Mouse (Mus musculus) gastrocnemius, postnatal 36 days (tissue): ENCODE data around the gene Bdp1. TPM values are rescaled to one million over a fixed set of nuclear protein-coding genes. Genes with fewer than 3 reads are reported as not detected.
"Not testable (repeated sequence)": the region's sequence is repeated elsewhere in the genome, so short reads cannot be mapped to it uniquely, and the experiment has no call there.

Experiments
- DNase-seq, 2 experiments: peaks; one replicate each; pipeline ENCODE4 v3.0.0; 2022
- intact Hi-C: fragments of 180-260 bp; cut with DNase I; formaldehyde crosslinking; loops from one replicate; pipeline ENCODE4 v1.15.1; 2025
- long read RNA-seq, 2 experiments: library from polyadenylated mRNA; stranded (forward); transcript quantifications; one replicate each; pipeline ENCODE4 v2.0.0; 2021
- total RNA-seq, 2 experiments: library from RNA; stranded (reverse); gene quantifications; 2 replicates each; pipeline ENCODE4 v1.2.3; 2021

Bdp1 gene
- 10 to 100 TPM; 12.8 to 16.4 TPM for total RNA-seq
- long read RNA-seq, experiment 1, result 0 reads
- long read RNA-seq, experiment 2, result 0 reads

- intact Hi-C loops, result loop anchor here (10.0 kb wide), 1 partner anchor 631 kb away; the partner anchor contains the start of gene Cdk7
- DNase-seq, result peak; percentile 87 to 94
Measured at GRCm38 (mm10) chr13:100103748-100104254, at the start of gene Bdp1. Bdp1 (minus strand) TSS chr13:100104070.

DNA sequence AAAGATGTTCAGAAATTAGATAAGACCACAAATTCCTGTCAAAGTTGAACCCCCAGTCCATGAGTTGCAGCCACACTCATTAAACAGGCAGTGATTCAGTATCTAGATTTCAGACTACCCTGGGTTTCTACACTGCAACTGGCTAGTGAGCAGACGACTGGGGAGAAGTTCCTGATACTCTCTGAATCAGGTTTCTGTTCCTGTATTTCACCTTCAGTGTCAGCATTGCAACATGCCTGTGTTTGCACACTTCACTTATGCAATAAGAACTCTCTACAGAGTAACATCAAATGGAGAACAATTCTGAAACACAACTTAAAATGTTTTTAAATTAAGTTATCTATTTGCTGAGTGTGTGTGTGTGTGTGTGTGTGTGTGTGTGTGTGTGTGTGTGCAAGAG lies 48.8 kb upstream of the Bdp1 start:
- intact Hi-C loops, result no loop called here
- DNase-seq, result no peak

GRCm38 (mm10) chr13:100141646-100142314 lies 37.9 kb upstream of the Bdp1 start:
- intact Hi-C loops, result no loop called here

DNA sequence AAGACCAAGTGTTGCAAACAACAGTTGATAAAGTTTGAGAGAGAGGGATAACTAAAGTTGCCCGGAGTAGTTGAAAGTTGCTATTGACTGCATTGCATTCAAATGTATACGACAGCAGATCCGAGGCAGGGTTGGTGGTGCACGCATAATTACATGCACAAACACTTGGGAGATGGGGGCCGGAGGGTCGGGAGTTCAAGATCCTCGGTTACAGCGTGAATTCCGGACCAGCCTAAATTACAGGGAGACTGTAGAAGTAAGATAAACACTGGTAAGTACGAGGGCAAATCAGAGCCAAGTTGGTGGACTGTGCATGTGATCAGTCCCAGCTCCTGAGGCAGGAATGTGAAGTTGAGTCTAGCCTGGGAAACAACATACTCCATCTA lies 21.4 kb upstream of the Bdp1 start:
- intact Hi-C loops, result no loop called here
- DNase-seq, result no peak

More at GRCm38 (mm10) chr13:100141646-100142314, 37.9 kb upstream of the Bdp1 start:
- no peak for DNase-seq

- intact Hi-C loops, result no loop called here
- DNase-seq, result peak; percentile 85 to 88
Measured at GRCm38 (mm10) chr13:100124423-100125257, 20.8 kb upstream of the Bdp1 start, which contains the start of gene Smn1. Smn1 (plus strand) TSS chr13:100124852.

GRCm38 (mm10) chr13:100123970-100124369 lies 20.1 kb upstream of the Bdp1 start:
- intact Hi-C loops, result no loop called here
- DNase-seq, result no peak

- no peak for DNase-seq
- intact Hi-C loops, result no loop called here
Measured at GRCm38 (mm10) chr13:100112218-100112972, 8.5 kb upstream of the Bdp1 start.

DNA sequence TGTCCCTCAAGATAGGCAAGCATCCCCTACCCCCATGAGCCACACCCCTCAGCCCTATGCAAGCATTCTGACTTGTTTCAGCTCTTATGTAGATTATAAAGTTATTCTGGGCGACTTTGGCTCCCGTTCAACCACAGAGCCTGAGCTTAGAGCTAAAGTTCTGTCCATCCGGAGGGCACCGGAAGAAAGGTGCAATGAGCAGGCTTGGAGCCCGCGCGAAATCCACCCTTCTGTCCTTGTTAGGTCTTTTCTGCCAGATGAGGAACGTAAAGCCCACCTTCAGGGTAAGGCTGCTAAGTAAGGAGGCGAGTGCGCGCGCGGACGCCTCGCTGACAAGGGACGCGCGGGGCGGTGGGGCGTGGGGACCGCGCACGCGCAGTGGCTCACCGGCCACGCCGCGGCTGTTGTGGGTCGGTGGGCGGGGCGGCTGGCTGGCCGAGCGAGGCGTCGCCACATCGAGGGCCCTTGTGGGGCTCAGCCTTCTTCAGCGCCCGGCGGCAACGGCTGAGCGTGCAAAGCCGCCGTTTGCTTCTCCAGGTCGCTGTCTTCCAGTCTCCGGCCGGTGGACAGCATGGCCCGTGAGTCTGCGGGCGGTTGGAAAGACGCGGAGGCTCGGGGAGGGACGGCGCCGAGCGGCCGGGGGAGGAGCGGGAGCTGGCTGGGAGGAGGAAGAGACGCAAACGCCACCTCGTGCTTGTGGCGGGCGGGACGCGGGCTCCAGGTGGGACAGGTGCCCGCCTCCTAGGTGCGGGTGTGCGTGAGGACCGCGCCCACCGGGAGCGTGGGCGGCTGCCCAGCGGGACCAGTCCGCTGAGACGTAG lies 4.0 kb upstream of the Bdp1 start, which contains the start of gene Serf1:
Gene Serf1, plus strand, starts transcription at position 361 of the 821 bp plus-strand sequence.
- intact Hi-C loops, result loop anchor here (10.0 kb wide), 1 partner anchor 627 kb away; the partner anchor contains the start of gene Cdk7
- peak; percentile 65 to 68 for DNase-seq

- DNase-seq, result no peak
Measured at GRCm38 (mm10) chr13:100103052-100103658, 715 bp downstream of the Bdp1 start.

DNA sequence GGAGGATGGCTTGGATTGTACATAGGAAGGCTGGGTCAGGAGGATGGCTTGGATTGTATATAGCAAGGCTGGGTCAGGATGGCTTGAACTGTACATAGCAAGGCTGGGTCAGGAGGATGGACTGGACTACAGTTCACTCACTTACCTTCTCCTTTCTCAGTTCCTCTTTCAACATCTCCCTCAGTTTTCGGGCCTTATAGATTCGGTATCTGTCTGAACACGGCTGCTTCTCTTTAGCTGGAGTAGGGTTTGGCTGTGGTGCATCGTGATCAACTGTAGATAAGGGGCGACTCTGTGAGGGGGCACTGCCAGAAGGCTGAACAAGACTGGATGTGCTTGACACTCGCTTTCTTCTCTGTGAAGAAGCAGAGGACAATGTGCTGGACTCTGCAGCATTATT lies 5.1 kb downstream of the Bdp1 start:
- DNase-seq, result no peak
- intact Hi-C loops, result no loop called here

More at GRCm38 (mm10) chr13:100103052-100103658, 715 bp downstream of the Bdp1 start:
- intact Hi-C loops, result loop anchor here (10.0 kb wide), 1 partner anchor 632 kb away; the partner anchor contains the start of gene Cdk7

DNA sequence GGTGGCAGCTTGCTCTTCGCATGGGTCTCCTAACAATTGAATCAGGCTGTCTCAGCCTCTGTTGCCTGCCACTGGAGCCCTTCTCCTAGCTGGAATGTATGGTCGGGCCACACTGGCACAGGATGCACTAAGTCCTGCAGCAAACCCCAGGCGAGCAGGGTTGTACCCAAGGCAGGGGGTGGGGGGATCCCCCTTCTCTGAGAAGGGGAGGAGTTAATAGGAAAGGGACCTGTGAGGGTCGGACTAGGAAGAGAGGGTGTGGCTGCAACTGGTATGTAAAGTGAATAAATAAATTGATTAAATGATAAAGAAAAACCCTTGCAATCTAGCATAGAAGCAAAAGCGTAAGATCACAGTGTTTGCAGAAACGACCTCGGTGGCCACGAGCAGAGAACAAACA lies 32.4 kb downstream of the Bdp1 start:
- no peak for DNase-seq
- intact Hi-C loops, result no loop called here

DNA sequence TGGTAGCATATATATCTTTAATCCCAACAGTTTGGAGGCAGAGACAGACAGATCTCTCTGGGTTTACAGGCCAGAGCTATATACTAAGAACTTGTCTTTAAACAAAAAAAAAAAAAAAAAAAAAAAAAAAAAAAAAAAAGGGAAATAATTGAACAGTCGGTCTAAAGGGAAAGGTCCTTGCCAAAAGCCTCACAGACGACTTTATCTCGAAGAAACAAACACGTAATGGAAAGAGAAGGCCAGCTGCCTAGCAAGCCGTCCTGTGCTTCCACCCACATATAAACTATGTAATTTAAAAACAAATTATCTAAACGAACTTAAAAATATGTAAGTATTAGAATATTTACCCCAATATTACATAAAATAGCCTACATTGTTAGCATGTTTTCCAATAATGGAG lies 36.0 kb downstream of the Bdp1 start:
- intact Hi-C loops, result no loop called here

GRCm38 (mm10) chr13:100063936-100064335 lies 39.9 kb downstream of the Bdp1 start:
- DNase-seq, result no peak
- intact Hi-C loops, result no loop called here

More for the DNA sequence above, 36.0 kb downstream of the Bdp1 start:
- no peak for DNase-seq

GRCm38 (mm10) chr13:100057738-100058137 lies 46.1 kb downstream of the Bdp1 start:
- intact Hi-C loops, result loop anchor here (10.0 kb wide), 1 partner anchor 577 kb away; no protein-coding TSS in a partner anchor
- not testable (repeated sequence) for DNase-seq

DNA sequence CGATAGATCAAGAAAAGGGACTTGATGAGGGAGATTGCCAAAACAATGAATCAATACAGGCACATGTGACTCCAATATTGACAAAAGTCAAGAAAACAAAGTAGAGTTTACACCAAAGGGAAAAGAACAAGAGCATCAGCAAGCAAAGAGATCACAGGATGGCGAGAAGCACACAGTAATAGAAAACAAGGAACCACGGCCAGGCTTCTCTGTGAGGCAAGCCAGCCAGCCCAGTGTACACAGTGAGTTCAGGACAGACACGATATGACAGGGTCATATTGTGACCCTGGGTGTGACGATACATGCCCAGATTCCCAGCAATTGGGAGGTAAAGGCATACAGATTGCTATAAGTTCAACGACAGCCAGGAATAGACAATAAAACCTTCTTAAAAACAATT lies 77.9 kb downstream of the Bdp1 start:
- intact Hi-C loops, result no loop called here
- no peak for DNase-seq

- no peak for DNase-seq
- intact Hi-C loops, result no loop called here
Measured at GRCm38 (mm10) chr13:100016891-100017290, 87.0 kb downstream of the Bdp1 start.

DNA sequence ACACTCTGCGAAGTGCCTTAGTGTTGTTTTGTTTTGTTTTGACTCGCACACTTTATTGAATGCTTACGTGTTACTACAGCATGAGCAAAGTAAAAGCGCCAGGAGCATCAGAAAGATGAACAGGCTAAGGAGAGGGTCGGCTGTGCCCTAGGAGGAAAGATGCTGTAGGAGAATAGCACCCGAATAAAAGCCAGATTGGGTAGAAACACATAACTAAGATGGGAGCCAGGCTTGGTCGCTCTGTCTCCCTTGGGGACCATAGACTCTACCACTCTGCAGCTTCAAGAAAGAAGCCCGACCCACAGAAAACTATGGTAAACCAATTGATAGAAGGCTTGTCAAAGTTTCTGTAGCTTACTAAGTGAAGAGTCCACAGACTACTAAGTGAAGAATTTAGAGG lies 87.9 kb downstream of the Bdp1 start:
- no peak for DNase-seq
- intact Hi-C loops, result no loop called here

DNA sequence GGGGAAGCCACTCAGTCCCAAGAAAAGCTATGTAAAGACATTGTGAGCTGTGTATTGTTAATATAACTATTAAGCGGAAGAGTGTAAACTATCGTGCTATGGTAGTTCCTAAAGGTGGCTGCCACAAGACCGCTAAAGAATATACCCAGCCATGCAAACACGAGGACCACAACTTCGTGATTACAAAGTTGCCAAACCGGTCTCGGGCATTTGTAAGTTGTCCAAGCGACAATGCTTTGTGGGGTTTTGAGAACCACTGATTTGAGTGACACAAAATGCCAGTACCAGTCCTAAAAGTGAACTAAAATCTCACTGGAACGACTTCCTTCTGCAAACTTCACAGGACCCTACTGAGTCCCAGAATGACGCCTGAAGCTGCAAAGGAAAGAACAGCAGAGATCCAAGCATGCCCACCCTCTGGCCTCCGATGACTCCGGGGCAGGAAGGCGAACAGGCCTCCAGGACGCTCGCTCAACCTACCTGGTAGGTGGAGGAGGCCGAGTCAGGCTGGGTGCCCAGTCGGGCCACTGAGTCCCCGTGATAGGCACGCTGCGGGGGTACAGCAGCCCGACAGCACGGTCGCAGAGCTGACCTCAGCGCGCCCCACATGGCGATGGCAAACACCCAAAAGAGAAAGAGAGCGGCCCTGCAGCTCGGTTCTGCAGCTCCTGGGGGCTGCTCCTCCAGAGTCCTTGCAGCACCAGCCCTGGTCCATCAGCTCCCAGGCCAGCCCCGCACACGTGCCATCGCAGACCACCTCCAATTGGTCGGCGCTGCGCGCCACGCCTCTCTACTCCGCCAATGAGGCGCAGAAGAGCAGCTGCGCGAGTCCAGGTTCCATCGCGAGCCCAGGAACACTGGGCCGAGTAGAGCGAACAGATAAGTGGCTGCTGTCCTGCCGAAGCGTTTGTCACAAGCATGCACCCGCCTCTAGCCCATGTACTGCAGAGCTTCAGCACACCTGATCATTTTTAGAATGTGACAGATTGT lies 88.7 kb downstream of the Bdp1 start, which contains the start of gene Mccc2:
Gene Mccc2, minus strand, starts transcription at position 734 of the 990 bp plus-strand sequence.
- intact Hi-C loops, result no loop called here
- peak; percentile 61 to 76 for DNase-seq
